Mouse (Mus musculus) kidney, adult 2 months (tissue): ENCODE measurements around the gene Cep97.

Experiments used
- CTCF ChIP-seq: fragments of 200-500 bp; conservative IDR thresholded peaks from 2 replicates; pipeline ENCODE4 v1.5.1; 2011; ENCODE audit warnings: low read depth, mild to moderate bottlenecking, control low read depth, low read length, moderate library complexity, mixed read lengths; ENCODE audit not compliant: insufficient read depth, insufficient read length
- POLR2A ChIP-seq: fragments of 200-500 bp; IDR thresholded peaks from one replicate; pipeline ENCODE4 v1.6.1; 2011; ENCODE audit warnings: low read depth, low read length, control low read depth

DNA sequence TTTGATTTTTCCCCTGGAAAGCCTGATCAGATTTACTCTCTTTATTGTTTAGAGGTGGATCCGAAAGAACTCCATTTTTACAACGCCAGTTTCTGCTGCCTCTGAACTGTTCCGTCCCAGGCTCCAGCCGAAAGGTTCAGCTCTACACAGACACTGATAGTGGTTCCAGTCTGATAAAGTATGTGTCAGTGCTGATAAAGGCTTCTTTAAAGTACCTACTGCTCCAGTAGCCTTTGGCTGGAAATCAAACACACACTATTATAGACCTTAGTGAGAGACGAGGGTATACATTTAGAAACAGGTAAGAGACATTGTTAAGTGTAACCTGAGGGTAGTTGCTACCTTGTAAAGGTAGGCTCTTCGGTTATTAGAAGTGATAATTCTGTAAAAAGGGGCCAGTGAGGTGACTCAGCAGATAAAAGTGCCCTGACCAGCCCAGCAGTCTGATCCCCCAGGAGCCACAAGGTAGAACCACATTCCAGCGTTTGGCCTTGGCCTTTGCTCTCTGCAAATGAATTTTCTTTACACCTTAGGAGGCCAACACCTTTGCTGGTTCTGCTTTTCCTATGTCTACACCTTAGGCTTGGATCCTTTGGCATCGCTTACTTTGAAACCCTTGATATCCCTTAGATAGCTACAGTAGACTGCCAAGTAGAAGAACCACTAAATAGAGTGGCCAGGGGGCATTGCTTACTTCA lies 41.1 kb downstream of the Cep97 start:
- TF ChIP-seq CTCF (no peak), POLR2A (no peak)
